Mouse (Mus musculus) liver, postnatal 0 days (tissue): ENCODE results near the gene Igfbp2. TPM values are rescaled to one million over a fixed set of nuclear protein-coding genes. Genes with fewer than 3 reads are reported as not detected.

ENCODE experiments used
- ATAC-seq: fragments of 200-750 bp; cut with Nextera tagmentation; 2 replicates; pipeline ENCODE4 v1.8.0; 2017; ENCODE audit warnings: mild to moderate bottlenecking, moderate library complexity
- DNase-seq: peaks from one replicate; pipeline ENCODE4 v3.0.0-alpha.2; 2016
- H3K27ac ChIP-seq: fragments of 300-500 bp; sonication (generic); 2 replicates; pipeline ENCODE4 v1.5.1; 2014; ENCODE audit warnings: antibody characterized with exemption, moderate library complexity, mild to moderate bottlenecking, low read depth
- H3K27me3 ChIP-seq: fragments of 300-500 bp; sonication (generic); 2 replicates; pipeline ENCODE4 v1.6.1; 2014; ENCODE audit warnings: low read length, control low read depth, mixed read lengths; ENCODE audit not compliant: insufficient read depth
- H3K36me3 ChIP-seq: fragments of 300-500 bp; sonication (generic); replicated peaks from 2 replicates; pipeline ENCODE4 v1.6.1; 2014; ENCODE audit warnings: mild to moderate bottlenecking, control low read depth, low read length, moderate library complexity, mixed read lengths; ENCODE audit not compliant: insufficient read depth
- H3K4me1 ChIP-seq: fragments of 300-500 bp; sonication (generic); 2 replicates; pipeline ENCODE4 v1.6.1; 2014; ENCODE audit warnings: antibody characterized with exemption, mild to moderate bottlenecking, control low read depth; ENCODE audit not compliant: insufficient read depth
- H3K4me2 ChIP-seq: fragments of 300-500 bp; sonication (generic); 2 replicates; pipeline ENCODE4 v1.6.1; 2014; ENCODE audit warnings: low read depth, mild to moderate bottlenecking, low read length, moderate library complexity, mixed read lengths
- H3K4me3 ChIP-seq: fragments of 300-500 bp; sonication (generic); 2 replicates; pipeline ENCODE4 v1.5.1; 2014; ENCODE audit warnings: low read depth, low read length
- H3K9ac ChIP-seq: fragments of 300-500 bp; sonication (generic); replicated peaks from 2 replicates; pipeline ENCODE4 v1.6.1; 2014; ENCODE audit warnings: mild to moderate bottlenecking, moderate library complexity
- H3K9me3 ChIP-seq: fragments of 300-500 bp; sonication (generic); 2 replicates; pipeline ENCODE4 v1.6.1; 2016; ENCODE audit warnings: mild to moderate bottlenecking, control low read depth, low read length, mixed read lengths
- CTCF ChIP-seq: sonication (generic); IDR thresholded peaks from 2 replicates; pipeline ENCODE4 v1.5.1; 2016; ENCODE audit warnings: antibody characterized with exemption, low read depth
- EP300 ChIP-seq: IDR thresholded peaks from 2 replicates; pipeline ENCODE4 v1.6.1; 2016; ENCODE audit warnings: antibody characterized with exemption, low read depth, mild to moderate bottlenecking
- WGBS: fragments of 180-500 bp; shearing (Covaris S2); extraction: QIAGEN DNeasy Blood & Tissue Kit; methylation state at CpG from one replicate; pipeline ENCODE4 v1.1.7; 2014; ENCODE audit not compliant: insufficient replicate concordance; 5-methylcytosine and 5-hydroxymethylcytosine counted together
- polyA plus RNA-seq: library from polyadenylated mRNA; unstranded; fragments of >200 nt; fragmentation: Nextera tagmentation; extraction: Ambion mirVana; gene quantifications from 2 replicates; pipeline ENCODE4 v1.2.1, GENCODE M21; 2015

Igfbp2 gene
- polyA plus RNA-seq, 1 experiment from 2014 or later: 3,364 TPM

GRCm38 (mm10) chr1:72842666-72843459 lies 18.6 kb downstream of the Igfbp2 start:
- no peaks in the 10 kb centered on the region for H3K9me3 ChIP-seq
- peaks cover 8% of the 10 kb centered on the region for H3K36me3 ChIP-seq
- no peak overlapping the region for H3K4me2 ChIP-seq
- no peak overlapping the region for H3K9ac ChIP-seq
- TF ChIP-seq EP300 (no peak), CTCF (no peak)
- DNase-seq (no peak), ATAC-seq (peak; percentile 44)
- H3K4me3 ChIP-seq: no peak overlapping the region
- H3K27ac ChIP-seq: no peak overlapping the region
- no peaks in the 10 kb centered on the region for H3K27me3 ChIP-seq
- H3K4me1 ChIP-seq: no peaks in the 10 kb centered on the region; the same call in 1 of the 2 replicates
- WGBS: 72% methylated on average over 18 of the region's 18 CpGs

DNA sequence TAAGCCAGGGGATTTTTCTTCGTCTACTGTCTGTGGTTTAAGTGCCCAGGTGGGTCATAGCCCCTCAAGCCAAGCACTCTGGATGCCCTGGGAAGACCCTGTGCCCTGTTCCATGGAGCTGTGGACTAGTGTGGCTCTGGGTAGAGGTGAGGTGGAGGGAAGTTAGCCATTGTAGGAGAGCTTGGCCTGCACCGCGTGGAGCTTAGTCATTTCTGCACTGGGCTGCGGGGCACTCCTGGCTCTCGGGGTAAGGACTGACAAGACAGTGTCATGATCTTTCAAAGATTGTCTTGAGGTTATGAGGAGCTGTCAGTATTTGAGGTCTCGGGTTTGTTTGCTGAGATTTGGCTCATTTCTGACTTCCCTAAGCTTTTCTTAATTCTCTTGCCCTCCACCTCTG lies 20.4 kb downstream of the Igfbp2 start:
- H3K36me3 ChIP-seq: peaks cover 15% of the 10 kb centered on the region
- H3K4me2 ChIP-seq: no peak overlapping the region
- 70% methylated on average over 6 of the region's 6 CpGs for WGBS
- TF ChIP-seq CTCF (no peak), EP300 (no peak)
- H3K27me3 ChIP-seq: no peaks in the 10 kb centered on the region
- no peaks in the 10 kb centered on the region for H3K4me1 ChIP-seq
- H3K9me3 ChIP-seq: no peaks in the 10 kb centered on the region
- no peak for DNase-seq
- no peak overlapping the region for H3K4me3 ChIP-seq
- no peak overlapping the region for H3K9ac ChIP-seq
- no peak overlapping the region for H3K27ac ChIP-seq
- no peak for ATAC-seq

GRCm38 (mm10) chr1:72847849-72848380 lies 23.6 kb downstream of the Igfbp2 start:
- TF ChIP-seq EP300: no peak
- TF ChIP-seq CTCF: no peak
- WGBS: 71% methylated on average over 4 of the region's 4 CpGs
- no peak for DNase-seq
- H3K36me3 ChIP-seq: peaks cover 33% of the 10 kb centered on the region
- H3K4me2 ChIP-seq: no peak overlapping the region
- no peak overlapping the region for H3K27ac ChIP-seq
- no peaks in the 10 kb centered on the region for H3K9me3 ChIP-seq
- no peak for ATAC-seq
- no peaks in the 10 kb centered on the region for H3K27me3 ChIP-seq
- H3K4me3 ChIP-seq: no peak overlapping the region
- no peaks in the 10 kb centered on the region for H3K4me1 ChIP-seq
- H3K9ac ChIP-seq: no peak overlapping the region

GRCm38 (mm10) chr1:72849037-72849436 lies 24.7 kb downstream of the Igfbp2 start:
- Histone ChIP-seq H3K9me3 (no peaks in the 10 kb centered on the region), H3K27ac (no peak overlapping the region), H3K4me2 (no peak overlapping the region), H3K9ac (no peak overlapping the region), H3K4me1 (no peaks in the 10 kb centered on the region), H3K36me3 (peaks cover 33% of the 10 kb centered on the region), H3K27me3 (no peaks in the 10 kb centered on the region), H3K4me3 (no peak overlapping the region)
- ATAC-seq (no peak), DNase-seq (no peak)
- WGBS: 79% methylated on average over 8 of the region's 8 CpGs
- TF ChIP-seq EP300: no peak
- no peak for TF ChIP-seq CTCF

GRCm38 (mm10) chr1:72853759-72854158 lies 29.5 kb downstream of the Igfbp2 start:
- Histone ChIP-seq H3K4me1 (no peaks in the 10 kb centered on the region), H3K4me3 (no peak overlapping the region), H3K27ac (peak overlapping the region; percentile 34; the same call in 1 of the 2 replicates), H3K9ac (no peak overlapping the region), H3K27me3 (no peaks in the 10 kb centered on the region), H3K9me3 (no peaks in the 10 kb centered on the region), H3K36me3 (peaks cover 29% of the 10 kb centered on the region), H3K4me2 (no peak overlapping the region)
- TF ChIP-seq EP300 (no peak), CTCF (no peak)
- WGBS: 78% methylated on average over 1 of the region's 1 CpGs
- DNase-seq: no peak
- ATAC-seq: peak; percentile 39

GRCm38 (mm10) chr1:72854337-72855237 lies 30.3 kb downstream of the Igfbp2 start:
- 50% methylated on average over 10 of the region's 10 CpGs for WGBS
- Histone ChIP-seq H3K9me3 (no peaks in the 10 kb centered on the region), H3K4me3 (no peak overlapping the region), H3K27ac (peak overlapping the region; percentile 34; the same call in 1 of the 2 replicates), H3K9ac (no peak overlapping the region), H3K4me1 (no peaks in the 10 kb centered on the region), H3K27me3 (no peaks in the 10 kb centered on the region), H3K4me2 (no peak overlapping the region), H3K36me3 (peaks cover 22% of the 10 kb centered on the region)
- peak; percentile 72 for ATAC-seq
- TF ChIP-seq CTCF (peak; percentile 95), EP300 (no peak)
- DNase-seq: peak; percentile 53
